Mouse (Mus musculus) lung, adult 18-20 months (tissue): Measurements from ENCODE around the gene Fam71d.

Experiments
- DNase-seq, 2 experiments: peaks; one replicate each; pipeline ENCODE4 v3.0.0; 2022; ENCODE audit warnings: mixed read lengths in 2 of 2

Gene Fam71d

GRCm38 (mm10) chr12:78691325-78691724, at the start of gene Fam71d:
Gene Fam71d (plus strand): TSS chr12:78691535.
- DNase-seq = no peak

DNA sequence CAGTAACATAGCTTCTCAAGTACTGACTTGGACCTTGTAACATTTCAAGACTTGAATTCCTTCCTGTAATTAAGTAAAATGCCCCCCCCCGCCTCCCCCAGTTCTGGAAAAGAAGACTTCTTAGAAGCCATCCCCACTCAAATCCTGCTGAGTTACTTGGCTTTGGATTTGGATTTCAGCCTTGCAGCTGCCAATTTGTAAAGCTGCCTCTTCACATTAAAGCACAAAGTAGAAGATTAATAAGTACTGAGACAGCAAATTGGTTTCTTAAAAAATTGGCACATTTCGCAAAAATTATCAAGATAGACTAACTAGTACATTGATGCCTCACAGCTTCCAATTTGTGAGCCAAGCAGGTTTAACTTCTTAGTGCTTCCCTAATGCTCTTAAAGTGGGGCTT, 47.6 kb upstream of the Fam71d start:
- no peak for DNase-seq

GRCm38 (mm10) chr12:78645282-78645681, 46.1 kb upstream of the Fam71d start:
- DNase-seq = no peak

DNA sequence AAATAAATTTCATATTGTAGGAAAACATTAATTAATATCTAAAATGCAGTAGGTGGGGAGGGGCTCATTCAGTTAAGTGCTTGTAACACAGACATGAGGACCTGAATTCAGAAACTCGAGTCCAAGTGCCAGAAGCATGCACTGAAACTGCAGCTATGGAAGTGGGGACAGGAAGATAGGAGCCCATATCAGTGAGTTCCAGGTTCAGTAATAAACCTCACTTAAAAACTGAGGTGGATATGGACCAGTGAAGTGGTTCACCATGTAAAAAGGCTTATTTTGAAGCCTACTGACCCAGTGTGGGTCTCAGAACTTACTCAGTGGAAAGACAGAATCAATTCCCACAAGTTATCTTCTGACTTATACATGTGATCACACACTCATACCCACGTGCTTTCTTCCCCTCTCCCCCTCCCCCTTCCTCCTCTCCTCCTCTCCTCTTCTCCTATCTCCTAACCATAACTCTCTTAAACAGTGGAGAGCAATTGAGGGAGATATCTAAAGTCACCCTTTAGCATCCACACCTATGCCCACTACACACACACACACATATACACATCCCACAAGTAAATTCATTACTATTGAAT, 31.5 kb upstream of the Fam71d start:
- no peak for DNase-seq

DNA sequence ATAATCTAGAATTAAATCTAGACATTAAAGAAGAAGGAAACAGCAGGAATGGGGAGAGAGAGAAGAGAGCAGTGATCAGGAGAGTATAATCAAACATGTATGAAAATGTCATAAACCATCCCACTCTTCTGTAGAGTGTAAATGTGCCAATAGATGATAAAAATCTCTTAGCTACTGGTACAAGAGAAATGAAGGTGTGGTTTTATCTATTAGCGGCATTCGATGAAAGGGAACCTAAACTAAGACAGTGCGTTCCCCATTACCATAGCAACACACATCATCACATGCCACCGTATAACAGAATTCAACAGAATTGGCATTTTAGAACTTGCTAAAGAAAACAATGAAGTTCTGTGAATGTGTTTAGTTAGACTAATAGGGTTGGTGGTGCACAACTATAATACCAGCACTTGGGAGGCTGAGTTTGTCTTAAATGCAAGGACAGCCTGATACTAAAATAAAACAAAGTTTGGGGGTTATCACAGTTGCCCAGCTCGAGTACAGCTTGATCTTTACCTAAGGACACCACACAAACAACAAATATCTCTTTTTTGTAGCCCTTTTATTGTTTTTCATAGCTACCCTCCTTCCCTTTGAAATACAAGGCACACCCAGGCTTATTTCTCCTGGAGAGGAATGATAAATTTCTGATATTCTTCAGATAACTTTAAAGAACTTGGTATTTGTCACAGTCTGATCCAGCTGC, 13.1 kb upstream of the Fam71d start:
- DNase-seq = no peak

GRCm38 (mm10) chr12:78678807-78679189, 12.5 kb upstream of the Fam71d start:
- DNase-seq = no peak

DNA sequence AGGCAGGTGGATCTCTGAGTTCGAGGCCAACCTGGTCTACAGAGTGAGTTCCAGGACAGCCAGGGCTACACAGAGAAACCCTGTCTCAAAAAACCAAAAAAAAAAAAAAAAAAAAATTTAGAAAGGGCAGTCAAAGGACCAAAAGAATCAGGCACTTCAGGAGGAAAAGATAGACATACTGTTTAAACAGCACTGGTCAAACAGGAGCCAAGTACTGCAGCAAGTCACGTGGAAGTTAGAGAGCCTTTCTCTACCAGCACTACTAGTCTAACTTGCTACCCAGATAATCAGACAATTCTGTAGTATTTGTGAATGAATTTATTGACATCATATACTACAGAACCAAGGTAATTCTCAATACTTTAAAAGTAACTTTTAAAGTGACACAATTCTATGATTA, 10.3 kb upstream of the Fam71d start:
- peak in 1 of 2 experiments; percentile 19 for DNase-seq

DNA sequence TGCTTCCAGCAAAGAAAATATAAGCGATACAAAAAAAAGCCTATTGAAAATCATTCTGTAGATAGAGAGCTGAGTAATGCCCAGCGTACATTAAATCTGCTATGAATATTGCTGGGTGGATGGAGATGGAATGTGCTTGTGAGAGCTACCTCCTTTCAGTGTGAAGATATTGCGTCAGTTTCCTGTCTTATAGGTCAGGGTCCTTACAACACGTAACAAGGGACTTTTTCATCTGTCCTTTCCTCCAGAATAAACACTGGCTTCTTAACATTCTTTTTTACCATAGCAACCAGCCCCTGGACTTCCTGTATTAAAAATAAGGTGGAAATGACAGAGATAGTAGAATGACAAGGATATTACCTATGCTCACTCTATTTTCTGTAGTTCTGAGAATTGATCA, 9.1 kb upstream of the Fam71d start:
- no peak for DNase-seq

DNA sequence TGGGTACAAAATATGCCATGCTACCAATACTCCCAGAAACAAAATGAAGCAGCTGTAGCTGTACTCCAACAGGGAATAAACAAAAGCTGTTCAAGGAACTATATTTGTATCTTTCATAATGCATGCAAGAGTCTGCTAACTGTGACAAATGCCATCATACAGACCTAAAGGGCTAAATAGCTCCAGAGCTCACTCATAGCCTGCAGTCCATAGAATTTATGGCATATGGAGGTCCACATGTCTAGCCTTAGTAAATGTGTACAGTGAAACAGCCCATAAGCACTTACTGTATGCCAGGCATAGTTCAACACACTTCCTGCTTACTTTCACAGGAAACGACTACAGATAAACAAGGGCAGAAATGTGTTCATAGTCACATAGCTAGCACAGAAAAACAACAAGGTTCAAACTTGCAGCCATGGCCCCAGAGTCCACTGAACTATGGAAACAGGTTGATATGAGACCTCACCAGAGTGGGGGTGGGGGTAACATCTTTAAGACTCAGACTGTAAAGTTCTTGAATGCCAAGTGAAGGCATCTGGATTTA, 5.6 kb upstream of the Fam71d start:
- no peak for DNase-seq

- no peak for DNase-seq
Measured at GRCm38 (mm10) chr12:78688876-78689275, 2.5 kb upstream of the Fam71d start.

GRCm38 (mm10) chr12:78693281-78693680, 1.9 kb downstream of the Fam71d start:
- DNase-seq = no peak

DNA sequence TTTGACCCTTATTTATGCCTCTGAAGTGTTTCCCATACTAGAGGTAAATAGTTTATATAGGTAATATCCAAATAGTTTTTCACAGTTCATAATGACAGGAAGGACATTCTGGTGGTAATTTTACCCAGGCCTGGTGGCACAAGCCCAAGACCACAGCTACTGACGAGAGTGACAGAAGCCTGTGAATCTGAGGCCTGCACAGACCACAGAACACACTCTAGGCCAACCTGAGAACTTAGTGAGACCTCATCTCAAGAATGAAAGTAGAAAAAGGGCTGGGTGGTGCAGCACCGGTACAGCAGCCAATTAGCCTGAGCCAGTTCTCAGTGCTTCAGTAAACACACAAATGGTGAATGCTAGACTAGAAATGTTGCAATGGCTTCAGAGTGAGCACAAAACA, 26.4 kb downstream of the Fam71d start:
- DNase-seq = no peak

DNA sequence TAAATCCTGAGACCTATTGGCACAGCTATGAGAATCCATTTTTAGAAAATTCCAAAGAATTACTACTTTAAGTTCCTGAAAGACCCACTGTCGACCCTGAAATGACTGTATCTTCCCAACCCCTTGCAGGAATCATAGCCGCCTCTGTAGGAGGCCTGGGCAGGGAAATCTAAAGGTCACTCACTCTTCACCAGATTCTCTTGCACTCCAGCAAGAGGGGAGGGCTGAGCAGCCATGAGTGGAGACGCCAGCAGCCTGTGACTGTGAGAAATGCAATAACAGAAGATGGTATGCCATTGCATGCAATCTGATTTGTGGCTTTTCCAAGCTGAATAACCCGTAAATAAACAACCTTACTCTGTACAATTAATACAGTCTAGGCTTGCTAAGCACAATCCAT, 36.4 kb downstream of the Fam71d start:
- DNase-seq = no peak

GRCm38 (mm10) chr12:78739633-78740032, 48.3 kb downstream of the Fam71d start:
- no peak for DNase-seq

DNA sequence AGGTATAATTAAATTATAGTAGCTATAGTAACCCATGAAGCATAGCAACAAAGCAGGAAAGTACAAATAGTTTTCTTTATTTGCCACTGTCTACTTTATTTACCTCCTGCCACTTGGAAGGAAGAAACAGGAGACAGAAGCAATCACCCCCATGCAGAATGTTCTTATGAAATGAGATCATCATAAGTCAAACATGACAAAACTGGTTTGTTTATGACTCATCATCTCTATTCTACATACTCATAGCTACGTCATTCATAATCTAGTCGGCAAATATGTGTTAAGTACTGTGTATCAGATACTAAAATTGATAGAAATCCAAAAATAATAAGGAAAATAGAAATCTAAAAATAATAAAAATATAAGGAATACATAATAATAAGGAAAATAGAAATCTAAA, 49.0 kb downstream of the Fam71d start:
- DNase-seq = no peak

DNA sequence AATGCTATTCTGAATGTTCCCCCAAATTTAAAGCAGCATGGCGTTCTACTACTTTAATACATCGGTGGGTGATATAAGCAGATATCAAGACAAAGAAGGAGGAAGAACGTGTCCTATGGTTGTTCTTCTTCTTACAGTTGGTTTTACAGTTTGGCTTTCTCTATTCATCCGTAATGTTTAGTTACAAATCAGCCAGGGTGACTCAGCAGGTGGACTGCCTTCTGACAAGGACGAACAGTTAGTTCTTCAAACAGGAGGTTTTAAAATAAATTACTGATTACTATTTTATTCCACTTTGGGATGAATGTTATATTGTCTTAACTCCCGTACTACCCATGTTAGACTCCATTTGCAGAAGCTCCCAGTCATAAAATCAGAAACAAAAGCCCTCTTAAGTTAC, 54.9 kb downstream of the Fam71d start:
- DNase-seq = no peak

DNA sequence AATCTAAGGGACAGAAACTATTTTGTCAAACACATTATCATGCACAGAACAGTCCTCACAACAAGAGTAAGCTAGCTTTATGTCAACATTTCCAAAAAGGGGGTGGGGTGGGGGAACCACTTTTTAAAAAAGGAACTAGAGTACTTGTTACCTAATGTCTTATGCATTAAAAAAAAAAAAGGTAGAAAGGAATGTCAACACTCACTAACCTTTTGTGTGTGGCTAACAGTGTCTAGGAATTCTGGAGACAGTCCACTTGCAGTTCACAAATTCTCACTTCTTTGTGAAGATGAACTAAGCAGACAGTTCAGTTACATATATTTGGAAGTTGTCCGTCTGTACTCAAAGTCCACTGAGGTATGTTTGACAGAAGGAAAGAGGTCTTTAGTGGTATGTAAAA, 56.1 kb downstream of the Fam71d start:
- no peak for DNase-seq

GRCm38 (mm10) chr12:78748113-78748512, 56.8 kb downstream of the Fam71d start:
- DNase-seq = peak in 1 of 2 experiments; percentile 26

GRCm38 (mm10) chr12:78748557-78749377, 57.4 kb downstream of the Fam71d start, which contains the start of gene Mpp5:
Gene Mpp5 (plus strand): TSS chr12:78748907.
- DNase-seq = peak; percentile 97 to 98

- DNase-seq = peak; percentile 67 to 69
Measured at GRCm38 (mm10) chr12:78749378-78749801, 58.1 kb downstream of the Fam71d start.

DNA sequence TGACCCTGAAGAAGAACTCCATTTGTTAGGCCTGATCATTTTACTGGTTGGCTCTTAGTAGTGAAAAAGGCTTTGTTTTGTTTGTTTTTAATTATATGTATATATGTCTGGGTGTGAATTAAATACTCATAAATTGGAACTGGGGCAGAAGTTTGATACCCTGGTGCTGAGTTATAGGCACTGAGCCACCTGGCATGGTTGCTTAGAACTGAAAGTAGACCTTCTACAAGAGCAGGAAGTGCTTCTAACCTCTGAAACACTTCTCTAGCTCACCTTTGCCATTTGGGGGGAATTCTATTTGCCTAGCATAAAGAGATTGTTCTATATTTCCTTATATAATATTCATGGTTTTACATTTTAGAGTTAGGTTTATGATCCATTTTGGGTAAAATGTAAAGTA, 70.6 kb downstream of the Fam71d start:
- no peak for DNase-seq

DNA sequence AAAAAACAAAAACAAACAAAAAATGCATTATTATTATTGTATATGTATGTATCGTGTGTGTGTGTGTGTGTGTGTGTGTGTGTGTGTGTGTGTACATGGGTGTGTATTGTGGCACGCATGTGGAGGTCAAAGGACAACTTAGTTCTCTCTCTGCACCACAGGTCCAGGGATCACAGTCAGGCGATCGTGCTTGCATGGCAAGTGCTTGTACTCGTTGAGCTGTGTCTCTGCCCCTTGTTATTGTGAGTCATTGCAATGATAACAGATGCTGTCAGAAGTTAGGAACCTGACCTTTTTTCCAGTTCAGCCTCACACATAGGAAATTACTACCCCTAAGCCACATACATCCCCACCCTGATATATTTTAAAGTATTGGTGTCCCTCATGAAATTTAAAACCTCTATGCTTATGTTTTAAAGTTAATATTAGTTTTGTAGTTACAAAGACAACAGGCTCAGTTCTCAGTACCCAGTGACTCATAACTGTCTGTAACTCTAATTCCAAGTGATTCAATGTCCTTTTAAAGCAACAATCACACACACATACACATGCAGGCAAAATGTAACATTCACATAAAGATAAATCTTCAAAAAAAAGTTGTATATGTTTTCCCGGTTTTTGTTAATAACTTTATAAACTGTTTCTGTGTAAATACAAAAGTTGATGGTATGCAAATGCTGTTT, 77.8 kb downstream of the Fam71d start:
- no peak for DNase-seq

DNA sequence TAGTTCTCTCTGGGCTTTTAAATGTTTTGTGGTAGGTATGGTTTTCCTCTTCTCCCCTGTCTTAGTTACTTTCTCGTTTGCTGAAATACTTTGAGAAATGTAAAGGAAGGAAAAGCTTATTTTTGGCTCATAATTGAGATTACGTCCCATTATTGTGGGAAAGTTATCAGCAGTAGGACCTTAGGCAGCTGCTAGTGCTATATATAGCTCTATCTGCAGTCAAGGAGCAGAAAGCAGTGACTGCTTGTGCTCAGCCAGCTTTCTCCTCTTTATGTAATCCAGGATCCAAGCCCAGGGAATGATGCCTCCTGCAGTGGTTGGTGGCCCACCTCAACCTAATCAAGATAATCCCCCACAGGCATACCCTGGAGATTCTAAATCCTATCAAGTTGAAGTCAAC, 81.9 kb downstream of the Fam71d start:
- no peak for DNase-seq
